Mouse (Mus musculus) bone marrow macrophage, adult 2 months (primary cell): ENCODE data around the gene Gm49366.

Experiments
- CTCF ChIP-seq: IDR thresholded peaks from 2 replicates; pipeline ENCODE4 v1.5.1; 2012; ENCODE audit warnings: low read depth, mild to moderate bottlenecking, low read length, moderate library complexity
- POLR2A ChIP-seq: IDR thresholded peaks from 2 replicates; pipeline ENCODE4 v1.6.1; 2012; ENCODE audit warnings: mild to moderate bottlenecking, low read depth, low read length, borderline replicate concordance

- TF ChIP-seq CTCF, result no peak
- TF ChIP-seq POLR2A, result no peak
These were observed 68.3 kb downstream of the Gm49366 start for GRCm38 (mm10) chr12:84107012-84107411.
